Mouse (Mus musculus) Patski (cell line): ENCODE results near the gene Carhsp1. TPM values are rescaled to one million over a fixed set of nuclear protein-coding genes. Genes with fewer than 3 reads are reported as not detected.

Experiments used
- ATAC-seq: fragments of 100-300 bp; one replicate; pipeline ENCODE4 v1.8.0; 2021
- CTCF ChIA-PET: fragments of 350-600 bp; sonication (Branson Sonifier 250); formaldehyde crosslinking; loops from one replicate; lab custom pipeline; 2022; ENCODE audit warnings: inconsistent platforms; lab: Charles Lee
- POLR2A ChIA-PET: fragments of 350-600 bp; sonication (Branson Sonifier 250); formaldehyde crosslinking; loops from one replicate; lab custom pipeline; 2022; ENCODE audit warnings: antibody characterized with exemption, inconsistent platforms; lab: Charles Lee
- DNase-seq: peaks from one replicate; pipeline ENCODE4 v3.0.0-alpha.2; 2011; ENCODE audit warnings: low read depth, low spot score
- H3K27me3 ChIP-seq: fragments of 371-371 bp; one replicate; pipeline ENCODE4 v1.5.1; 2021
- CTCF ChIP-seq: fragments of 100-300 bp; IDR thresholded peaks from one replicate; pipeline ENCODE4 v1.5.1; 2021
- in situ Hi-C: fragments of 300-500 bp; cut with MboI; formaldehyde crosslinking; loops from 3 replicates; pipeline ENCODE4 v1.11.1; 2018; ENCODE audit warnings: low pct_unique_long_range_greater_than_20kb, mixed read lengths
- polyA plus RNA-seq: library from polyadenylated mRNA; unstranded; gene quantifications from one replicate; pipeline ENCODE4 v1.2.3, GENCODE M21; 2021

Carhsp1 gene
- polyA plus RNA-seq, 1 experiment from 2014 or later, result 92.6 TPM

DNA sequence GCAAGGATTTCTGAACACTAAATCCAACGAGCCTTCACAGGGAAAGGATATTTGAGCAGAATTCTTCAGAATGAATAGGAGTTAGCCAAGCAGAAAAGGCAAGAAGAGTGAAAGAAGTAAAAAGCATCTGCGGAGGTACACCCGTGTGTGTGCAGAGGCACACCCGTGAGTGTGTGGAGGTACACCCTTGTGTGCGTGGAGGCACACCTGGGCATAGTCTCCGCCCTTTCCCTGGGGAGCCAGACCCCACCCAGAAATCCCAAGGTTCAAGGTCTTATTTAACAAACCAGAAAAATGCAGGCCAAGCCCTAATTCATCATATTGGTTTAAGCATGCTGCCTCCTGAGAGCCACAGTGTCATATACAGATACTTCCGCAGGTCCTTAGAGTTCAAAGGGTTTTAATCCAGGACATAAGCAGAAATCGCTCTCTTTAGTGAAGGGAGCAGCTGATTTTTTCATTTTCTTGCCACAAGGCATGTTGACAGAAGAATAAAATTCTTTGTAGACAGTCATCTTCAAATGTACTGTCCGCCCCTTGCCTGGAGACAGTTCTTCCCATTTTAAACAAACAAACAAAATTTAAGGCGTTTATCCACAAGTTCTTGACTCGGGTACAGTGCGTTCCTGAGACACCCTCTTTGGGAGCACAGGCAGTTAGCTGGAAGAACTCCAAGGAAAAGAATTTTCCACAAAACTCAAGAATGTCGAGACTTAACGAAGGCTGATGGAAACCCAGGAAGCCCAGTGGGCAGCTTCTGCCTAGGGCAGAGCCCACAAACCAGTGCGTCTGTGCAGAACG, 51.4 kb downstream of the Carhsp1 start:
- no peaks in the 10 kb centered on the region for H3K27me3 ChIP-seq
- DNase-seq, result no peak
- in situ Hi-C loops, result no loop called here
- ATAC-seq, result peak; percentile 28
- no peak for TF ChIP-seq CTCF
- ChIA-PET CTCF (no interaction called here), POLR2A (no interaction called here)

DNA sequence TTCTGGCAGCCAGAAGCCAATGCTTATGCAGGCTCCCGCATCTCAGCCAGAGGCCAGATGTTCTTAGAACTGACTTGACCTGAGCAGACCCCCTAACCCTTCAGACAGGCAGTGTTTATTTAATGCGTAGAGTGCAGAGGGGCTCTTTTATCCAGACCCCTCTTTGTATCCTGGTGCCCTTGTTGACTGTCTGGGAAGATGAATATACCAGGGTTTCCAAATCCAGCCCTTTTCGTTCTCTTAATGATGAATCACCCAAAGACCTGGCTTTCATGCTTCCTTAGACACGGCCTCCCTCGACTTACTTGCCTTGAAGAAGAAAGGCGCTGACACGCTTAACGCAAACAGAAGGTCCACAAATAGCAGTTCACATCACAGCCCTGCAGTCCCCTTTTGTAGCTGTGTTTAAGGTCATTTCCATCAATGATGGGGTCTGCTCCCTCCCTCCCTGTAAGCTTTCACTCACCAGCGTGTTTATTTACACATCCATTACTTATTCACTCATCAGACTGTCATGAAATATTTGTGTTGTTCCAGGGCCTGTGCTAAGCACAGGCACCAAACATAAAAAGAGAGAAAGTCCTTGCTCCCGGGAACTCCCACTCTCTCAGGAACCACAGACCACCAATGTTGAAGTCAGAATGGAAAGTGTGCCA, 52.2 kb downstream of the Carhsp1 start:
- POLR2A ChIA-PET, result no interaction called here
- ATAC-seq, result peak; percentile 45
- H3K27me3 ChIP-seq, result no peaks in the 10 kb centered on the region
- in situ Hi-C loops, result no loop called here
- DNase-seq, result peak; percentile 19
- CTCF ChIA-PET, result no interaction called here
- TF ChIP-seq CTCF, result no peak

DNA sequence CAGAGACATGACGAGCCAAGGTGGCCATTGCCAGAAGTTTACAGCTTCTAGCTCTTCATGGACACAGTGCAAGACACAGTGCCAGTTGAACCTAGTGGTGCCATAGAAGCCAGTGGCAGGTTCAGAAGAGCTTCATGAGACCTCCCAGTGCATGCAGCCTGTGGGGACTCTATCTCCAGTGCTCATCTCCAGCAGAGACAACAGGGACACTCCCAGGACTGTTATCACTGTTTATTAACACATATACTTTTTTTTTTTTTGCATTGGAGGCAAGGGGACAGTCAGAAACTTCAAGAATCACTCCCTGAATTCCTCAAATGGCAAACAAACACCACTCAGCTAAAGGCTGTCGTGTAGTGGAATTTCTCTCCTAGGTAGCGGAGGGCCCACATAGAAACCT, 58.5 kb downstream of the Carhsp1 start:
- ATAC-seq (no peak), DNase-seq (no peak)
- H3K27me3 ChIP-seq, result no peaks in the 10 kb centered on the region
- in situ Hi-C loops, result no loop called here
- POLR2A ChIA-PET, result no interaction called here
- TF ChIP-seq CTCF, result no peak
- CTCF ChIA-PET, result no interaction called here

DNA sequence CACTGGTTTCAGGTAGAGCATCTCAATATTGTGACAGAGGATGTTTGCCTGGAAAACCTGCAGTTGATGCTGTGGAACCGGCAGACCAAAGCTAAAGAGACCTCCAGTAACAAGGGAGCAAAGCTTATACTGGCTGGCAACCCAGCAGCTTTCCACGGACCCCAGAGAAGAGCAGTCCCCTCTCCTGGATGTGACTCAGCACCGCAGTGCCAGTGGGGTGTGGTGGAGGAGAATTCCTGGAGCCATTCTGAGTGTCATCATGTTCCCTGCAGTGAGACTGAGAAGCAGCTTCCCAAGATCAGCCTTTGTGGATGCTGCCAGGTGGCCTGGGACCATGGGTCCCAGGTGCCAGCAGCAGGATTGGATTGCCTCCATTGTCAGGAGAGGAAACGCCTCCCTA, 58.9 kb downstream of the Carhsp1 start:
- H3K27me3 ChIP-seq, result no peaks in the 10 kb centered on the region
- ChIA-PET CTCF (interaction anchor here (1.0 to 1.3 kb wide), 2 partner anchors 19 to 119 kb away, joined by 3 read pairs; no protein-coding TSS in a partner anchor), POLR2A (no interaction called here)
- no peak for DNase-seq
- in situ Hi-C loops, result no loop called here
- no peak for TF ChIP-seq CTCF
- ATAC-seq, result no peak

DNA sequence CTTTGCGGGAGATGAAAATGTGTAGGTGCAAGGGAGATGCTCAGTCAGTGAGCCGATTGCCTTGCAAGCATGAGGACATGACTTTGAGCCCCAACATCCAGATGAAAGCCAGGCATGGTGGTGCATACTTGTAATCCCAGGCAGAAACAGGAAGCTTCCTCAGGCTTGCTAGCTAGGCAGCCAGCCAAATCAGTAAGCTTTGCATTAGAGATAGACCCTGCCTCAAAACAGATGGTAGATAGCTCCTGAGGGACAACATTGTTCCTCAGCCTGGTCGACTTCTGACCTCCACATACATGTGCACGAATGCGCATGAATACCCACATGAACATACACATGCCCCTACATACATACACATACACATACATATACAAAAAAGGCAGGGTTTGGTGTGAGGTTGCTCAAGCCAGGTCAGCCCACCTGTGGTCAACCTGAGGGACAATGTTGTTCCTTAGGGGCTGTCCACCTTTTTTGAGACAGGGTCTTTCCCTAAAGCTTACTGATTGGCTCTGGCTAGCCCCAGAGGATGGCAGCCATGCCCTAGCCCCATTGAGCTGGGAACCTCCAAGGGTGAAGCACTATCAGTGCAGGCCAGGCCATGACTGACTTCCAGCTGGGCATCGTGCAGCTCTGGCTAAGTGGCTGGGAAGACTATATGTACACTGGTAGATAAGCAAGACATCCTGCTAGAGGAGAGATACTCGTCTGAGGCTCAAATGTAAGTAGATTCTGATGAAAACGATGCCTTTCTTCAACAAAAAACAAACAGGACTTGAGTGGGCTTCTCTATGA, 59.5 kb downstream of the Carhsp1 start:
- no peak for DNase-seq
- ATAC-seq, result no peak
- no peaks in the 10 kb centered on the region for H3K27me3 ChIP-seq
- CTCF ChIA-PET, result interaction anchor here (1.0 to 1.3 kb wide), 2 partner anchors 19 to 118 kb away, joined by 3 read pairs; no protein-coding TSS in a partner anchor
- in situ Hi-C loops, result no loop called here
- TF ChIP-seq CTCF, result no peak
- POLR2A ChIA-PET, result no interaction called here

DNA sequence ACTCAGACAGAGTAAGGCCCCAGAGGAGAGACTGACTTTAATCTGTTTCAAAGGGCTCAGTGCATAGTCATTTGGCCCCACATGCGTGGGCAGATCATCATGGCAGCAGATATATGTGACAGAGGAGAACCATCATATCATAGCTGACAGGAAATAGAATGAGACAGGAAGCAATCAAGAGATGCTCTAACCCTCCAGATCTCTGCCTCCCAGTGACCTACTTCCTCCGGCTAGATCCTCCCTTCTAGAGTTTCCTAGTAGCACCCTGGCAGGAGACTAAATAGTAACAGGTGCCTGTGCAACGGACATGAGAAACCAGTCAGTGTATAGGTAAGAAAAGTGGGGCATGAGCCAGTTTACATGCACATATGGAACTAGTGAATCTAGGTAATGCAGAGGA, 61.6 kb downstream of the Carhsp1 start:
- DNase-seq, result no peak
- ATAC-seq, result no peak
- H3K27me3 ChIP-seq, result no peaks in the 10 kb centered on the region
- ChIA-PET POLR2A (no interaction called here), CTCF (no interaction called here)
- in situ Hi-C loops, result no loop called here
- no peak for TF ChIP-seq CTCF

Other genes starting within 250 kb of the Carhsp1 start
- gene Tmem114, start 247.0 kb downstream of the Carhsp1 start, polyA plus RNA-seq, result not detected
- 12.6 TPM for gene Mettl22, start 201.4 kb downstream of the Carhsp1 start, polyA plus RNA-seq
- gene Abat, start 158.7 kb downstream of the Carhsp1 start, polyA plus RNA-seq, result 25.8 TPM
- 48.5 TPM for gene Pmm2, start 34.5 kb downstream of the Carhsp1 start, polyA plus RNA-seq
- 12.6 TPM for gene Tmem186, start 34.4 kb downstream of the Carhsp1 start, polyA plus RNA-seq
- gene Gm5767, start 8.6 kb upstream of the Carhsp1 start, polyA plus RNA-seq, result not detected
- gene Usp7, start 120.2 kb upstream of the Carhsp1 start, polyA plus RNA-seq, result 84.2 TPM
- gene 1810013L24Rik, start 157.9 kb upstream of the Carhsp1 start, polyA plus RNA-seq, result 50.3 TPM